Comparison of ENCODE assay signal across 8 mouse cellular contexts in the genomic region with DNA sequence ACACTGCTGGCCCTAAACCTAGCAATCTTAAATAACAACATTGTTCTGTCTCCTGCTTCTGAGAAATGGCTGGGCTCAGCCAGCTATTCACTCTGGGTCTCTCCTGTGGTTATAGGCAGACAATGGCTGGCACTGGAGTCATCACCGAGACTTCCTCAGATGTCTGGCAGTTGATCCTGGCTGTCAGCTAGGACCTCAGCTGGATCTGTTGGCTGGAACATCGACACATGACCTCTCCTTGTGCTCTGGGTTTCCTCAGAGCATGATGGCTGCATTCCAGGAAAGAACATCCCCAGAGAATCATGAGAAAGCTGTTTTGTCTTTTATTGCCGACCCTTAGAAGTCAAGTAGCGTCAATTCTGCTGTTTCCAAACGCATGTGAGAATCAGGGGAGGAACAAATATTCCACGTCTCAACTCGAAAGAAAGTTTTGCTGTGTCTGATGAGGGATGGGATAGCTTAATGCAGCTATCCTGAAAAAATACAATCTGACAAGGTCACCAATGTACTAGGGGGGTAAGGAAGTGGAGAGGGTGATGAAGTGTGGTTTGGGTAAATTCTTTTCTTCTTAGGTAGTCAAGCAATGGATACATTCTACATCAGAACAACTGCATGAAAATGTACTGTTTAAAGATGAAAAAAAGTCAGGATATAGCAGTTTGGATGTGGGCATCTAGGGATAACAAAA.
DNase-seq lines count a peak whose midpoint lies in the region; ATAC-seq and TF ChIP-seq lines count a peak whose summit lies in the region.

No protein-coding gene starts in this region.

- H3K9me3 ChIP-seq in heart, embryonic 11.5 days (replicated peaks; ENCODE audit: control insufficient read depth, low read length): no peaks in the 10 kb centered on the region
- no peaks in the 10 kb centered on the region for H3K9me3 ChIP-seq in intestine, embryonic 16.5 days (ENCODE audit: control insufficient read depth, low read length)
- H3K9me3 ChIP-seq in forebrain, embryonic 10.5 days: no peaks in the 10 kb centered on the region

- 34% methylated on average over 7 of the region's 7 CpGs for WGBS in heart, embryonic 11.5 days (ENCODE audit: insufficient replicate concordance)
- WGBS in intestine, embryonic 16.5 days: 28% methylated on average over 7 of the region's 7 CpGs
- WGBS in forebrain, embryonic 10.5 days: 72% methylated on average over 7 of the region's 7 CpGs

- H3K27me3 ChIP-seq in heart, embryonic 11.5 days (ENCODE audit: control insufficient read depth, insufficient read depth, low read length): no peaks in the 10 kb centered on the region
- no peaks in the 10 kb centered on the region for H3K27me3 ChIP-seq in intestine, embryonic 16.5 days (replicated peaks; ENCODE audit: control insufficient read depth, insufficient read depth, low read length)
- H3K27me3 ChIP-seq in forebrain, embryonic 10.5 days (ENCODE audit: poor library complexity, severe bottlenecking): no peaks in the 10 kb centered on the region

- no peaks in the 10 kb centered on the region for H3K4me1 ChIP-seq in heart, embryonic 11.5 days (ENCODE audit: control insufficient read depth, insufficient read depth, low read length)
- H3K4me1 ChIP-seq in intestine, embryonic 16.5 days (ENCODE audit: control insufficient read depth, insufficient read depth, low read length): no peaks in the 10 kb centered on the region
- H3K4me1 ChIP-seq in forebrain, embryonic 10.5 days: no peaks in the 10 kb centered on the region; the same call in 1 of the 2 replicates

- H3K36me3 ChIP-seq in heart, embryonic 11.5 days (ENCODE audit: control insufficient read depth, insufficient read depth, low read length): no peaks in the 10 kb centered on the region
- no peaks in the 10 kb centered on the region for H3K36me3 ChIP-seq in intestine, embryonic 16.5 days (ENCODE audit: control insufficient read depth, insufficient read depth, low read length)
- H3K36me3 ChIP-seq in forebrain, embryonic 10.5 days (replicated peaks): no peaks in the 10 kb centered on the region

- intact Hi-C loops in gastrocnemius, adult 2 months (cut with DNase I): no loop called here

- H3K4me2 ChIP-seq in heart, embryonic 11.5 days: no peak overlapping the region
- 0 out of 2 replicates have a peak overlapping the region, but pooled peaks have one; percentile 6 for H3K4me2 ChIP-seq in intestine, embryonic 16.5 days (ENCODE audit: low read depth, low read length)

- TF ChIP-seq CTCF in gastrocnemius, adult 2 months (IDR thresholded peaks at IDR 0.05): no peak

- H3K9ac ChIP-seq in heart, embryonic 11.5 days (ENCODE audit: low read depth, low read length): no peak overlapping the region
- H3K9ac ChIP-seq in intestine, embryonic 16.5 days (ENCODE audit: low read depth, low read length): no peak overlapping the region

- H3K4me3 ChIP-seq in heart, embryonic 11.5 days (ENCODE audit: low read depth, low read length): no peak overlapping the region
- no peak overlapping the region for H3K4me3 ChIP-seq in gastrocnemius, adult 2 months
- H3K4me3 ChIP-seq in intestine, embryonic 16.5 days (ENCODE audit: low read length): no peak overlapping the region
- no peak overlapping the region for H3K4me3 ChIP-seq in forebrain, embryonic 10.5 days

- no peak for ATAC-seq in heart, embryonic 11.5 days (replicated peaks; ENCODE audit: insufficient number of reproducible peaks, low FRiP score, low TSS enrichment)
- peak; percentile 52; the same call in 1 of the 2 replicates for ATAC-seq in intestine, embryonic 16.5 days

- H3K27ac ChIP-seq in heart, embryonic 11.5 days (ENCODE audit: low read depth, low read length): no peak overlapping the region
- H3K27ac ChIP-seq in gastrocnemius, adult 2 months: peak overlapping the region; percentile 62
- 0 out of 2 replicates have a peak overlapping the region, but pooled peaks have one; percentile 21 for H3K27ac ChIP-seq in intestine, embryonic 16.5 days (ENCODE audit: low read length)
- H3K27ac ChIP-seq in forebrain, embryonic 10.5 days: no peak overlapping the region

- peak; percentile 88 to 91 for DNase-seq in heart, adult 18-20 months
- DNase-seq in MN1 (ENCODE audit: low spot score): peak; percentile 90
- peak; percentile 73 for DNase-seq in gastrocnemius, adult 2 months
- DNase-seq in mesoderm, embryonic 11.5 days (ENCODE audit: low read depth, low spot score): peak; percentile 74
- DNase-seq in forebrain, embryonic 10.5 days (ENCODE audit: extremely low spot score, low spot score): no peak
- no peak for DNase-seq in right cerebral cortex, postnatal 14 days

Comparison
In these comparisons a context has a peak if more than half of its experiments do, and no peak if none do; other contexts are left out.
1. DNase-seq: peak in heart, adult 18-20 months (2 of 2), MN1 (single experiment), gastrocnemius, adult 2 months (single experiment) and mesoderm, embryonic 11.5 days (single experiment); none in forebrain, embryonic 10.5 days (single experiment) and right cerebral cortex, postnatal 14 days (single experiment).
2. H3K27ac ChIP-seq: peak in gastrocnemius, adult 2 months (single experiment) and intestine, embryonic 16.5 days (single experiment); none in heart, embryonic 11.5 days (single experiment) and forebrain, embryonic 10.5 days (single experiment).